Mouse (Mus musculus) induced T-regulatory cell, adult 2 months (primary cell): Measurements from ENCODE around the gene Mapk8.
"Not testable (repeated sequence)": the region's sequence is repeated elsewhere in the genome, so short reads cannot be mapped to it uniquely, and the experiment has no call there.

Experiments
- DNase-seq: peaks from one replicate; pipeline ENCODE4 v3.0.0-alpha.2; 2012; ENCODE audit warnings: low read depth

The Mapk8 gene

GRCm38 (mm10) chr14:33447027-33447569 lies at the start of gene Mapk8:
Gene Mapk8, minus strand, starts transcription at chr14:33447158.
- DNase-seq, result peak; percentile 97

- DNase-seq, result no peak
Observed at GRCm38 (mm10) chr14:33495226-33495625, 48.3 kb upstream of the Mapk8 start.

GRCm38 (mm10) chr14:33487805-33488550 lies 41.0 kb upstream of the Mapk8 start:
- DNase-seq, result no peak

- DNase-seq, result no peak
Observed at GRCm38 (mm10) chr14:33481991-33482390, 35.0 kb upstream of the Mapk8 start.

GRCm38 (mm10) chr14:33476094-33476760 lies 29.3 kb upstream of the Mapk8 start:
- DNase-seq, result no peak

- DNase-seq, result no peak
Observed at GRCm38 (mm10) chr14:33474461-33474860, 27.5 kb upstream of the Mapk8 start.

- no peak for DNase-seq
Observed at GRCm38 (mm10) chr14:33471331-33471730, 24.4 kb upstream of the Mapk8 start, which contains the start of gene Frmpd2. Gene Frmpd2, plus strand, starts transcription at chr14:33471696.

GRCm38 (mm10) chr14:33467766-33468165 lies 20.8 kb upstream of the Mapk8 start:
- no peak for DNase-seq

- DNase-seq, result no peak
Observed at GRCm38 (mm10) chr14:33463658-33464057, 16.7 kb upstream of the Mapk8 start.

GRCm38 (mm10) chr14:33450331-33450730 lies 3.4 kb upstream of the Mapk8 start:
- no peak for DNase-seq

- no peak for DNase-seq
Observed at GRCm38 (mm10) chr14:33449296-33449840, 2.4 kb upstream of the Mapk8 start.

- DNase-seq, result no peak
Observed at GRCm38 (mm10) chr14:33448276-33448675, 1.3 kb upstream of the Mapk8 start.

GRCm38 (mm10) chr14:33446561-33447023 lies 366 bp downstream of the Mapk8 start:
- no peak for DNase-seq

- peak; percentile 37 for DNase-seq
Observed at GRCm38 (mm10) chr14:33445962-33446361, 996 bp downstream of the Mapk8 start.

GRCm38 (mm10) chr14:33443780-33444179 lies 3.2 kb downstream of the Mapk8 start:
- DNase-seq, result peak; percentile 54

- DNase-seq, result not testable (repeated sequence)
Observed at GRCm38 (mm10) chr14:33432485-33432884, 14.5 kb downstream of the Mapk8 start.

- DNase-seq, result no peak
Observed at GRCm38 (mm10) chr14:33424124-33424523, 22.8 kb downstream of the Mapk8 start.

GRCm38 (mm10) chr14:33423003-33423402 lies 24.0 kb downstream of the Mapk8 start:
- DNase-seq, result no peak

- peak; percentile 40 for DNase-seq
Observed at GRCm38 (mm10) chr14:33418311-33418909, 28.5 kb downstream of the Mapk8 start.

- DNase-seq, result no peak
Observed at GRCm38 (mm10) chr14:33415746-33416145, 31.2 kb downstream of the Mapk8 start.

GRCm38 (mm10) chr14:33402331-33402730 lies 44.6 kb downstream of the Mapk8 start:
- DNase-seq, result peak; percentile 37

GRCm38 (mm10) chr14:33400019-33400418 lies 46.9 kb downstream of the Mapk8 start:
- DNase-seq, result peak; percentile 22
